Mouse (Mus musculus): Measurements from ENCODE around the gene Abce1. TPM values are rescaled to one million over a fixed set of nuclear protein-coding genes. Genes with fewer than 3 reads are reported as not detected.

Abce1 gene
- 82.7 and 87.0 TPM in 2 replicates for polyA plus RNA-seq (2015; fragmentation: Nextera tagmentation; extraction: Ambion mirVana)

DNA sequence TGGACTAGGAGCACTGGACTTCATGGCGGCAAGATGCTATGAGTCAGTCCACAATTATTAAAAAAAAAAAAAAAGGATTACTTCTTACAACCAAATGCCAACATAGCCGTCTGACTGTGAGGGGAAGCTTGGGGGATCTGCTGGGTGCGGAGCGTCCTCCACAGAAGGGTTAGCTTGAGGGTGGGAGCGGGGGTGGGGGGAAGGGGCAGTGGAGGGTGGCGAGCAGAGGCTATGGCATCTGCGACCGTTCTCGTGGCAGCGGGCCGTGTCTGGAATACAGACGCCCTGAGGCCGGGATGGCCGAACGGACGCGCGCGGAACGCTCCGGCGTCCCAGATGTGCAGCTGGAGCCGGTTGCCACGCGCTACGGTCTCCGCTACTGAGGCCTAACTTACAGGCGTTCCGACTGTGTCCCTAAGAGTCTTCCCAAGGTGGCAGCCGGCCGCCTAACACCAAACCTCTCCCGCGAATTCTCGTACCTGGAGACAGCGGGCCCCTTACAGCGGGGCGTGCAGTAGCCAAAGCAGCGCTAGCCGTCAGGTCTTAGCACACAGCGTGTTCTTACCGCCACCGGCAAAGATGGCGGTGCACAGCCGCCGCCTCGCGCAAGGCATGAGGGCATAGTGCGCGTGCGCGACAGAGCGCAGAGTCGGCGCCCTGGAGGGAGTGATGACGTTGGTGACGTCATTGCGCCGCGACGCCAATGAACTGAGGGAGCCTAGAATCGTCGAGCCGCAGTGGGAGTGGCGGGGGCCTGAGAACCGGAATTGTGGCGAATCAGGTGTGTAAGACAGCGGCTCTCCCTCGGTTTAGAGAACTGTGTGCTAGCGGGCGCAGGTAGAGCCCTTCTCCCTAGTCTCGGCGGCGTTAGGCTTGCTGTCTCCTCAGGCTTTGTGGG lies at the start of gene Abce1, which contains the start of gene Anapc10:
Gene Abce1, minus strand, starts transcription at position 677 of the 898 bp plus-strand sequence.
Gene Anapc10, plus strand, starts transcription at position 757 of the 898 bp plus-strand sequence.
- Histone ChIP-seq H3K27me3 (replicated peaks; ENCODE audit: control insufficient read depth, insufficient read depth, low read length) (no peaks in the 10 kb centered on the region), H3K4me1 (ENCODE audit: control insufficient read depth, insufficient read depth, low read length) (no peaks in the 10 kb centered on the region), H3K36me3 (ENCODE audit: control insufficient read depth, insufficient read depth, low read length) (no peaks in the 10 kb centered on the region), H3K27ac (ENCODE audit: low read length) (peak within 1 kb of the TSS; percentile 84), H3K9ac (ENCODE audit: low read depth, low read length) (peak within 1 kb of the TSS; percentile 93), H3K9me3 (ENCODE audit: control insufficient read depth, low read length) (no peaks in the 10 kb centered on the region), H3K4me3 (ENCODE audit: low read length) (peak within 1 kb of the TSS; percentile 97), H3K4me2 (ENCODE audit: low read depth, low read length) (peak within 1 kb of the TSS; percentile 63)
- WGBS = under 1% methylated on average over 73 of the region's 73 CpGs
- ATAC-seq = peak; percentile 99

DNA sequence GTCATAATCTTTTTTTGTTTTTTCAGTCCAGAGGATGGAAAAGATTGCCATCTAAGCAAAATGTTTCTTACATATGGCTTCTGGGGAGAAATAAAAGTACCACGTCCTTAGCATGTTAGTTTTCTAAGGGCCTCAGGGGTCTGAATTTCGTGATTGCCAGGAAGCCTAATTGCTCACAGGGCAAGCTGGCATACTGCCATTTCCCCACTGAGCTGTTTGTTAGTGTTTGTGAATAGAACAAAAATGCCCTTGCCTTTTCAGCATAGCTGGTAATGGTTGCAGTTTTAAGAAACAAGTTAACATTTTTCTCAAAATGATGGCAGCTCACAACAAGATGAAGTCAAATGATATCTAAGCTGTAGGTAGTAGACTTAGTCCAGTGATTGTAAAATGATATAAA lies 38.8 kb upstream of the Abce1 start:
- Histone ChIP-seq H3K9me3 (ENCODE audit: control insufficient read depth, low read length) (no peaks in the 10 kb centered on the region), H3K4me2 (ENCODE audit: low read depth, low read length) (no peak overlapping the region), H3K4me1 (ENCODE audit: control insufficient read depth, insufficient read depth, low read length) (no peaks in the 10 kb centered on the region), H3K4me3 (ENCODE audit: low read length) (no peak overlapping the region), H3K36me3 (ENCODE audit: control insufficient read depth, insufficient read depth, low read length) (no peaks in the 10 kb centered on the region), H3K9ac (ENCODE audit: low read depth, low read length) (no peak overlapping the region), H3K27ac (ENCODE audit: low read length) (no peak overlapping the region), H3K27me3 (replicated peaks; ENCODE audit: control insufficient read depth, insufficient read depth, low read length) (no peaks in the 10 kb centered on the region)
- WGBS = 60% methylated on average over 2 of the region's 2 CpGs
- ATAC-seq = no peak

DNA sequence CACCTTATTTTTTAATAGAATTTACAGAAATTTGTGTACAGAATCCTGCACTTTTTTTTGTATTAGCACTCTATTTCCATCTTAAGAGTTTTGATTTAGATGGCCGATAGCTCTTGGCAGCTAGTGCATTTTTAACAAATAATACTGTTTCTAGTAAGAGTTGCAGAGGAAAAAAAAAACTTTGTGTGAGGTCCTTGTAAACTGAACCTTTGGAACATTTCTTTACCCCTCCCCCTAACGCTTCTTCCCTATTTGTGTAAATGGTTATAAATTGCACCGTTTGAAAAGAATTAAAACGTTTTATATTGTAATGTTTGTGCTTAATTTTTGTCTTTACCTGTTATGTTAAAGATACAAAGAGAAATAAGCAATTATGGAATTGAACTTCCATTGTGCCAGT lies 37.1 kb upstream of the Abce1 start:
- WGBS = 62% methylated on average over 4 of the region's 4 CpGs
- no peaks in the 10 kb centered on the region for H3K4me1 ChIP-seq (ENCODE audit: control insufficient read depth, insufficient read depth, low read length)
- H3K27ac ChIP-seq (ENCODE audit: low read length) = no peak overlapping the region
- no peaks in the 10 kb centered on the region for H3K27me3 ChIP-seq (replicated peaks; ENCODE audit: control insufficient read depth, insufficient read depth, low read length)
- no peaks in the 10 kb centered on the region for H3K36me3 ChIP-seq (ENCODE audit: control insufficient read depth, insufficient read depth, low read length)
- no peak for ATAC-seq
- no peak overlapping the region for H3K9ac ChIP-seq (ENCODE audit: low read depth, low read length)
- H3K4me3 ChIP-seq (ENCODE audit: low read length) = no peak overlapping the region
- no peak overlapping the region for H3K4me2 ChIP-seq (ENCODE audit: low read depth, low read length)
- no peaks in the 10 kb centered on the region for H3K9me3 ChIP-seq (ENCODE audit: control insufficient read depth, low read length)

DNA sequence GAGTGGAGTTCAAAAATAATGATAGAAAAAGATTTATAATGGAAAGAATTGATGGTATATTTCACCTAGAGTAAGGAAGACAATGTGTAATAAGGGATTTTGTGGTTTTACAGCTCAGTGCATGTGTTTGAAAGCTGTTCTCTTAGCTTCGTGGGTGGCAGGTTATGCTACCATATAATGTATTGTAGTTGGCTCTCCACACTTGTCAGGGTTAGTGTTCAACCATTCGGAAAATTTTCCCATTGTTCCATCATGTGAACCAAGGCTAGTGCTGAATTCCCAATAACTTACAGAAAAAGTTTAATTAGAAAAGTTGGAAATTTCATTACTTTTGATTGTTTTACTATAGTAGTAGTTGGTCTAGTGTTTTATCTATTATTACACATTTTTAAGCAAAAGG lies 36.6 kb upstream of the Abce1 start:
- Histone ChIP-seq H3K27me3 (replicated peaks; ENCODE audit: control insufficient read depth, insufficient read depth, low read length) (no peaks in the 10 kb centered on the region), H3K36me3 (ENCODE audit: control insufficient read depth, insufficient read depth, low read length) (no peaks in the 10 kb centered on the region), H3K27ac (ENCODE audit: low read length) (no peak overlapping the region), H3K9ac (ENCODE audit: low read depth, low read length) (no peak overlapping the region), H3K4me3 (ENCODE audit: low read length) (no peak overlapping the region), H3K4me1 (ENCODE audit: control insufficient read depth, insufficient read depth, low read length) (no peaks in the 10 kb centered on the region), H3K9me3 (ENCODE audit: control insufficient read depth, low read length) (no peaks in the 10 kb centered on the region), H3K4me2 (ENCODE audit: low read depth, low read length) (no peak overlapping the region)
- 64% methylated on average over 2 of the region's 2 CpGs for WGBS
- ATAC-seq = no peak

DNA sequence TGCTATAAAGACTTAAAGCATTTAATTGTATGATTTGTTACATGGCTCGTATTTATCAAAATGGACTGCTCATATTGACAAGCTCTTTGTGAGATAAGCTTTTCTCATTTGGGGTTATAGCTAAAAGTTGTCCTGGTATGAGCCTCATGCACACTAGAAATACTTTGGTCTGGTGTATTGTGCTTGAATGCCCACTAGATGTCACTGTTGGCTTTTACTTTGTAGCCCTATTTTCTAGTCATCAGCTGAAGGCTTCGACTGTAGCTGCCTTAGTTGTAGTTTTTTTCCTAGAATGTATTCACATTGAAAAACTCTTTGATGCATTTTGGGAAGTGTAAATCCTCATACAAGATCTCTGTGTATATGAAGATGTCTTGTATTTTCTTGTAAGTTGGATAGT lies 22.8 kb upstream of the Abce1 start:
- H3K4me3 ChIP-seq (ENCODE audit: low read length) = no peak overlapping the region
- 17% methylated on average over 2 of the region's 2 CpGs for WGBS
- no peaks in the 10 kb centered on the region for H3K9me3 ChIP-seq (ENCODE audit: control insufficient read depth, low read length)
- H3K9ac ChIP-seq (ENCODE audit: low read depth, low read length) = no peak overlapping the region
- H3K4me1 ChIP-seq (ENCODE audit: control insufficient read depth, insufficient read depth, low read length) = no peaks in the 10 kb centered on the region
- H3K36me3 ChIP-seq (ENCODE audit: control insufficient read depth, insufficient read depth, low read length) = no peaks in the 10 kb centered on the region
- no peak overlapping the region for H3K4me2 ChIP-seq (ENCODE audit: low read depth, low read length)
- peak; percentile 65; the same call in 1 of the 2 replicates for ATAC-seq
- H3K27ac ChIP-seq (ENCODE audit: low read length) = no peak overlapping the region
- no peaks in the 10 kb centered on the region for H3K27me3 ChIP-seq (replicated peaks; ENCODE audit: control insufficient read depth, insufficient read depth, low read length)

DNA sequence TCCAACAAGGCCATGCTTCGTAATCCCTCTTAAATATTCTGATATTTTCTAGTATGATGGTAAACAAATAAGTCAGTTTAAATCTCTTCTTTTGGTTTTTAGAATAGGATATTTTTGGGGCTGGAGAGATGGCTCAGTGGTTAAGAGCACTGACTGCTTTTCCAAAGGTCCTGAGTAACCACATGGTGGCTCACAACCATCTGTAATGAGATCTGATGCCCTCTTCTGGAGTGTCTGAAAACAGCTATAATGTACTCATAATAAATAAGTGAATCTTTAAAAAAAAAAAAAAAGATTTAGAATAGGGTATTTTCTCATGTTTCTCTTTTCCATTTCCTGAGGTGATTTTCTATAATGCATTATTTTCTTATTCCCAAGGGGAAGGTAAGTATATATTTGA lies 16.4 kb upstream of the Abce1 start:
- Histone ChIP-seq H3K9ac (ENCODE audit: low read depth, low read length) (no peak overlapping the region), H3K4me2 (ENCODE audit: low read depth, low read length) (no peak overlapping the region), H3K27ac (ENCODE audit: low read length) (no peak overlapping the region), H3K36me3 (ENCODE audit: control insufficient read depth, insufficient read depth, low read length) (no peaks in the 10 kb centered on the region), H3K4me3 (ENCODE audit: low read length) (no peak overlapping the region), H3K27me3 (replicated peaks; ENCODE audit: control insufficient read depth, insufficient read depth, low read length) (no peaks in the 10 kb centered on the region), H3K9me3 (ENCODE audit: control insufficient read depth, low read length) (no peaks in the 10 kb centered on the region), H3K4me1 (ENCODE audit: control insufficient read depth, insufficient read depth, low read length) (no peaks in the 10 kb centered on the region)
- no peak for ATAC-seq
- WGBS = 100% methylated on average over 1 of the region's 1 CpGs

DNA sequence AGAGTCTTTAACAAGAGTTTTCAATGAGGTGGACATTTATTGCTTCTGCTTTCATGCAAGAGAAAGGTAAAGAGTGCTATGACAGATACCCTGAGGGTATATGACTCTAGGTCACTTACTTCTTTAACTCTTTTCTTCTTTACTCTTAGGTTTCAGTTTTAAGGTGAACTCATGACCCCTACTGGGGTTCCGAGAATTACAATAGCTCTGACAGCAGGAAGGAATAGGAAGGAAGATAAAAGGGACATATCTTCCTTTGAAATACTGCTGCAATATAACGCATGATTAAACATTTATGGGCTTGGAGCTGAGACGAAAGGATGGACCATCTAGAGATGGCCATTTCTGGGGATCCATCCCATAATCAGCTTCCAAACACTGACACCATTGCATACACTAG lies 13.0 kb upstream of the Abce1 start:
- H3K27ac ChIP-seq (ENCODE audit: low read length) = no peak overlapping the region
- WGBS = 56% methylated on average over 3 of the region's 3 CpGs
- no peaks in the 10 kb centered on the region for H3K9me3 ChIP-seq (ENCODE audit: control insufficient read depth, low read length)
- H3K4me1 ChIP-seq (ENCODE audit: control insufficient read depth, insufficient read depth, low read length) = no peaks in the 10 kb centered on the region
- H3K36me3 ChIP-seq (ENCODE audit: control insufficient read depth, insufficient read depth, low read length) = no peaks in the 10 kb centered on the region
- ATAC-seq = no peak
- H3K27me3 ChIP-seq (replicated peaks; ENCODE audit: control insufficient read depth, insufficient read depth, low read length) = no peaks in the 10 kb centered on the region
- no peak overlapping the region for H3K4me2 ChIP-seq (ENCODE audit: low read depth, low read length)
- H3K9ac ChIP-seq (ENCODE audit: low read depth, low read length) = no peak overlapping the region
- H3K4me3 ChIP-seq (ENCODE audit: low read length) = no peak overlapping the region

DNA sequence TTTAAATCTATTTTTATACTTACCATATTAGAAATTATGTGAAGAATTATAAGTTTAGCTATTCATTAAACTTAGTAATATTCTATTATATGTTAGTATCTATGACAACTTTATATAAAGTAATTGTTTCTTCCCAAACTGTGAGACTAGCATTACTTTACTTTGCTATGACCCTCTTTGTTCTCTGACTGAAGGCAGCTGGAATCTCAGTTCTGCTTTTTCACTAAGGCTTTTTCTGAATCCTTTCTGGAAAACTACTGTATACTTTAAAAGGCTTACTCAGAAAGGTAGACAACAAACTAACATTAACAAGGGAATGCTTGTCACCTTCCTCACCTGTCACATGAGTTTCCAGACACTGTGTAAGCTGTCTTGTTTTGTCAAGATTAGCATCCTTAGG lies 11.8 kb upstream of the Abce1 start:
- no peak overlapping the region for H3K27ac ChIP-seq (ENCODE audit: low read length)
- H3K4me2 ChIP-seq (ENCODE audit: low read depth, low read length) = no peak overlapping the region
- no peak overlapping the region for H3K4me3 ChIP-seq (ENCODE audit: low read length)
- H3K27me3 ChIP-seq (replicated peaks; ENCODE audit: control insufficient read depth, insufficient read depth, low read length) = no peaks in the 10 kb centered on the region
- H3K9ac ChIP-seq (ENCODE audit: low read depth, low read length) = no peak overlapping the region
- H3K9me3 ChIP-seq (ENCODE audit: control insufficient read depth, low read length) = no peaks in the 10 kb centered on the region
- no peaks in the 10 kb centered on the region for H3K4me1 ChIP-seq (ENCODE audit: control insufficient read depth, insufficient read depth, low read length)
- H3K36me3 ChIP-seq (ENCODE audit: control insufficient read depth, insufficient read depth, low read length) = no peaks in the 10 kb centered on the region
- ATAC-seq = no peak

DNA sequence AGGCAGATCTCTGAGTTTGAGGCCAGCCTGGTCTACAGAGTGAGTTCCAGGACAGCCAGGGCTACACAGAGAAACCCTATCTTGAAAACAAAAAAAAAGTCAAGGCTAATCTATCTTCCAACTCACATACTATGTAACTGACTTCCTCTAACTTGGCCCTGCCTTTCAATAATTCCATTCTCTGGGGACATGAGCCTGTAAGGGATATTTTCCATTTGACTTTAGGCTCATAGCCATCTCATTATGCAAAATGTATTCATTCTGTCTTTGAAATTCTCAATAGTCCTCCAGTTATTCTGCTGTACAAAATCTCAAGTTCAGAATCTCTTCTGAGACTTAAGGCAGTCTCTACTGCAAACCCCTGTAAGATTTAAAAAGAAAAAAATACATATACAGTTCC lies 10.0 kb upstream of the Abce1 start:
- ATAC-seq = no peak
- Histone ChIP-seq H3K27ac (ENCODE audit: low read length) (no peak overlapping the region), H3K9ac (ENCODE audit: low read depth, low read length) (no peak overlapping the region), H3K27me3 (replicated peaks; ENCODE audit: control insufficient read depth, insufficient read depth, low read length) (no peaks in the 10 kb centered on the region), H3K9me3 (ENCODE audit: control insufficient read depth, low read length) (no peaks in the 10 kb centered on the region), H3K4me2 (ENCODE audit: low read depth, low read length) (no peak overlapping the region), H3K4me1 (ENCODE audit: control insufficient read depth, insufficient read depth, low read length) (no peaks in the 10 kb centered on the region), H3K36me3 (ENCODE audit: control insufficient read depth, insufficient read depth, low read length) (no peaks in the 10 kb centered on the region), H3K4me3 (ENCODE audit: low read length) (no peak overlapping the region)
